In genomic region chr2:18053951-18054530, GRCm38 (mm10) we compare ENCODE assay signal across 9 mouse cellular contexts. TPM values are rescaled to one million over a fixed set of nuclear protein-coding genes. Genes with fewer than 3 reads are reported as not detected.
A peak's percentile ranks its signal among the peaks of the same experiment; 100 is the strongest.
DNase-seq lines count a peak whose midpoint lies in the region; ATAC-seq and TF ChIP-seq lines count a peak whose summit lies in the region.
"Had no signal": no experiment of that assay in that cellular context is flagged by ENCODE, and none has a peak within 500 bp of the region (broad histone marks: within the 10 kb centered on the region; RNA-seq: fewer than 3 reads in every experiment).

No protein-coding gene starts in this region.

- intact Hi-C loops in left cerebral cortex, postnatal 4 days (cut with DNase I), result loop anchor here (10.0 kb wide), 1 partner anchor 621 kb away; the partner anchor contains the start of genes Bmi1 and Commd3
- intact Hi-C loops in left cerebral cortex, postnatal 25 days (cut with DNase I), result no loop called here

- peak; percentile 81 for DNase-seq in left cerebral cortex, postnatal 4 days
- DNase-seq in left cerebral cortex, postnatal 25 days (ENCODE audit: low spot score in 2 of 2), result no peak
- peak; percentile 90 for DNase-seq in brain, embryonic 14.5 days (ENCODE audit: low read depth)
- DNase-seq in heart, adult 9 months (ENCODE audit: low spot score in 2 of 2), result peak; percentile 74 to 76
- peak; percentile 68 for DNase-seq in retina, postnatal 1 day
- DNase-seq in cerebellum, adult 11-12 months, result no peak
- no peak for DNase-seq in right cerebral cortex, adult 2 months (ENCODE audit: low spot score in 2 of 2)

- H3K4me2 ChIP-seq in kidney, embryonic 16.5 days (replicated peaks; ENCODE audit: low read depth, low read length), result peak overlapping the region; percentile 83; the same call in 1 of the 2 replicates

- WGBS in kidney, embryonic 16.5 days, result 22% methylated on average over 2 of the region's 2 CpGs

- H3K4me3 ChIP-seq in kidney, embryonic 16.5 days (ENCODE audit: low read length), result no peak overlapping the region
- H3K4me3 ChIP-seq: megakaryocyte, embryonic 14.5 days had no signal

- no peak for TF ChIP-seq CTCF in brain, embryonic 14.5 days (IDR thresholded peaks at IDR 0.05; ENCODE audit: borderline replicate concordance, extremely low read depth, insufficient read depth, insufficient read length)

- no peaks in the 10 kb centered on the region for H3K27me3 ChIP-seq in kidney, embryonic 16.5 days (ENCODE audit: insufficient read depth, low read length)

- H3K9ac ChIP-seq in kidney, embryonic 16.5 days (replicated peaks; ENCODE audit: low read length), result no peak overlapping the region

- H3K9me3 ChIP-seq in kidney, embryonic 16.5 days (ENCODE audit: low read length), result no peaks in the 10 kb centered on the region
- H3K9me3 ChIP-seq: megakaryocyte, embryonic 14.5 days had no signal

- H3K36me3 ChIP-seq in kidney, embryonic 16.5 days (ENCODE audit: insufficient read depth, low read length), result no peaks in the 10 kb centered on the region

- ATAC-seq in kidney, embryonic 16.5 days (ENCODE audit: low FRiP score, low TSS enrichment), result no peak

- TF ChIP-seq POLR2A in brain, embryonic 14.5 days (IDR thresholded peaks at IDR 0.05; ENCODE audit: borderline replicate concordance, extremely low read depth, insufficient read depth, insufficient read length, poor library complexity, severe bottlenecking), result no peak

- H3K4me1 ChIP-seq in kidney, embryonic 16.5 days (ENCODE audit: insufficient read depth, low read length), result peaks cover 44% of the 10 kb centered on the region

- H3K27ac ChIP-seq in kidney, embryonic 16.5 days (ENCODE audit: low read length), result peak overlapping the region; percentile 41; the same call in 1 of the 2 replicates

RNA-seq across cellular contexts. Expression of gene Mllt10, which starts 1.0 kb away (rescaled TPM):
- 10 to 100 TPM; 50.4 to 59.6 TPM for total RNA-seq in left cerebral cortex, postnatal 4 days (2021)
- 10 to 100 TPM; 47.2 to 51.5 TPM for total RNA-seq in left cerebral cortex, postnatal 25 days (2021)
- polyA plus RNA-seq in brain, embryonic 14.5 days (2012; rRNA removed), result 41.1 and 49.4 TPM in 2 replicates
- polyA plus RNA-seq in kidney, embryonic 16.5 days (2015; fragmentation: Nextera tagmentation; extraction: Ambion mirVana), result 63.4 and 73.6 TPM in 2 replicates

RNA-seq across cellular contexts. Expression of gene Skida1, which starts 5.2 kb away (rescaled TPM):
- total RNA-seq in left cerebral cortex, postnatal 4 days (2021), result 10 to 100 TPM; 11.6 to 13.9 TPM
- 1 to 10 TPM; 7.5 to 8.3 TPM for total RNA-seq in left cerebral cortex, postnatal 25 days (2021)
- 25.4 and 33.5 TPM in 2 replicates for polyA plus RNA-seq in brain, embryonic 14.5 days (2012; rRNA removed)
- 8.8 and 9.2 TPM in 2 replicates for polyA plus RNA-seq in kidney, embryonic 16.5 days (2015; fragmentation: Nextera tagmentation; extraction: Ambion mirVana)

RNA-seq across cellular contexts. Expression of gene A930004D18Rik, which starts 16.5 kb away (rescaled TPM):
- 1 to 10 TPM; 3.2 to 5.2 TPM for total RNA-seq in left cerebral cortex, postnatal 4 days (2021)
- total RNA-seq in left cerebral cortex, postnatal 25 days (2021), result 1 to 10 TPM; 1.7 to 2.8 TPM
- polyA plus RNA-seq in brain, embryonic 14.5 days (2012; rRNA removed), result 5.5 and 6.1 TPM in 2 replicates
- 14.1 and 16.2 TPM in 2 replicates for polyA plus RNA-seq in kidney, embryonic 16.5 days (2015; fragmentation: Nextera tagmentation; extraction: Ambion mirVana)

RNA-seq across cellular contexts. Expression of gene H2al2a, which starts 57.3 kb away (rescaled TPM):
- not detected for total RNA-seq in left cerebral cortex, postnatal 4 days (2021)
- not detected for total RNA-seq in left cerebral cortex, postnatal 25 days (2021)
- polyA plus RNA-seq in brain, embryonic 14.5 days (2012; rRNA removed), result 0.16 TPM in 1 of 2 replicates, not detected in the other
- polyA plus RNA-seq in kidney, embryonic 16.5 days (2015; fragmentation: Nextera tagmentation; extraction: Ambion mirVana), result not detected in 2 replicates

Comparison
In these comparisons a context has a peak if more than half of its experiments do, and no peak if none do; other contexts are left out.
1. DNase-seq: peak in left cerebral cortex, postnatal 4 days (single experiment), brain, embryonic 14.5 days (single experiment), heart, adult 9 months (2 of 2) and retina, postnatal 1 day (single experiment); none in left cerebral cortex, postnatal 25 days (0 of 2), cerebellum, adult 11-12 months (single experiment) and right cerebral cortex, adult 2 months (0 of 2).